Mouse (Mus musculus): ENCODE measurements around the gene Sprr2a1.

GRCm38 (mm10) chr3:92195512-92196200 is 19.9 kb upstream of the Sprr2a1 start:
- no peak for TF ChIP-seq CTCF (IDR thresholded peaks at IDR 0.05; ENCODE audit: borderline replicate concordance, insufficient read depth, low read length)
- TF ChIP-seq POLR2A (IDR thresholded peaks at IDR 0.05; ENCODE audit: low read depth, low read length) = no peak
